Mouse (Mus musculus) spleen, postnatal 36 days (tissue): ENCODE measurements around the gene Nampt.
A peak's percentile ranks its signal among the peaks of the same experiment; 100 is the strongest.

Experiments used
- DNase-seq, 2 experiments: peaks; one replicate each; pipeline ENCODE4 v3.0.0; 2022; ENCODE audit warnings: low spot score in 2 of 2, mixed read lengths in 1 of 2

Gene Nampt

DNA sequence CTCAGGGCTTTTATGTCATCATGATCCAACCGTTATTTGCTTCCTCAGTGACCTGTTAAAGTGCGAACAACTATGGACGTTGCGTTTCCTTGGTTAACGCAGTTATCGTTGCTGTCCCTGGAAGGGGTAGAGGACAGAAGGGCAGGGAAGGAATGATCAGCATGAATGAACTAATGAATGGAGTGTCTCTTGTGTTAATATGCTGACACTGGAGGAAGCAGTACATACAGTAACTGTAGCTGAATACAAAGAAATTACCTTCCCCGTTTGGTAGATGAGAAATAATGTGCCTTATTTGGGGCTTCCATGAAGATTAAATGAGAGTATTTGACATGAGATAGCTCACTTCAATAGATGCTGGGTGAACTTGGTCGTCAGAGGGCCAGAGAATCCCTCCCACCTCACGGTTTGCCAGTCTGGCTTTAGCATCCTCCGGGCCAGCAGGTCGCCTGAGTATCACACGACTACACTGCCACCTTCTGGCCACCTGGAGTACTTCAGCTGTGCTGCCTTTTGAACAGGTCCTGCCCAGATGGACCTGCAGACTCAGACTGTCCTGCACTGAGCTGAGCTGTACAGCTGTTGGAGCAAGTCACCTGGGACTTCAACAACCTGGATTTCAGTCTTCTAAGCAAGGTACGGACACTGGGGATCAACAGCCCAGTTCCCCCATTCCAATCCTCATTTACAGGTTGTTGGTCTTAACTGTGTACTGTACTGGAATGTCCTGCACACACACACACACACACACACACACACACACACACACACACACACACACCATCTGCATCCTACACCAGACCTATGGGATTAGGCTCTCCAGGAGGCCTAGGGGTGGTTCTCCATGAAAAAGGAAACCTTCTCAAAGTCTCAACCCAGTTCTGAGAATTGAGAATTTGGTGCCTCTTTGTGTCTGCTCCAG, 78.1 kb downstream of the Nampt start:
- DNase-seq: peak; percentile 69 to 73

DNA sequence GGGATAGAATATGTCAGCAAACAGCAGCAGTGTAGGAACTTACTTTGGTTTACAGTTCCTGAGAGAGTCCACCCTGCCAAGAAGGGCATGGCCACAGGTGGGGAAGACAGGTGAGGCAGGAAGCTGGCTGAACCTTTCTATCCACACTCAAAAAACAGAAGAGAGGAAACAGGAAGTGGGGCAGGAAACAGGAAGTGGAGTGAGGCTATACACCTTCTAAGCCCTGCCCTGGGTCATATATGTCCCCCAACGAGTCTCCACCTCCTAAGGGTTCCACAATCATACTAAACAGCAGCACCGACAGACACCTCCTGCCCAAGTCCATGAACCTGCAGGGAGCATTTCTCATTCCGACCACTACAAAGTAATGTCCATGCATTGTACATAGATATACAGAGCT, 81.7 kb downstream of the Nampt start:
- no peak for DNase-seq
